Mouse (Mus musculus): Measurements from ENCODE around the gene Wnk4.
A peak's percentile ranks its signal among the peaks of the same experiment; 100 is the strongest.
"Not testable (repeated sequence)": the region's sequence is repeated elsewhere in the genome, so short reads cannot be mapped to it uniquely, and the experiment has no call there.

Wnk4 gene

DNA sequence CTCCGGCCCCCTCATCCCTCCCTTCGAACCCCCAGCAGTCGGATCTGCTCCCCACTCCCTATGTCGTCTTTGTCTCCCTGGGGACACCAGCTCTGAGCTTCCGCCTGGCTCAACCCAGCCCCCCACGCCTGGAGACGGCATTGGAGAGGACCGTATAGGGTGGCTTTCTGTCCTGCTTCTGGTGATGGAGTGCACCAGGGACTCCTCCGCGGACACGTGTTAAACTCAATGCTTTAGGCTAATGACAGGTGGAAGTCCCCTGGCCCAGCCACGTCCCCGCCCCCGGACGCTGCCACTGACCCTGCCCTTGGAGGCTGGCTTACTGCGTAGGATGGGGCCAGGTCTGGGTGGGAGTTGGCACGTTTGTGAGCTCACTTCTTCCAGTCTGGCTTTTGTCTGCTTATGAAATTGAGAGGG is 56.1 kb downstream of the Wnk4 start:
- DNase-seq (ENCODE audit: low spot score) = no peak

DNA sequence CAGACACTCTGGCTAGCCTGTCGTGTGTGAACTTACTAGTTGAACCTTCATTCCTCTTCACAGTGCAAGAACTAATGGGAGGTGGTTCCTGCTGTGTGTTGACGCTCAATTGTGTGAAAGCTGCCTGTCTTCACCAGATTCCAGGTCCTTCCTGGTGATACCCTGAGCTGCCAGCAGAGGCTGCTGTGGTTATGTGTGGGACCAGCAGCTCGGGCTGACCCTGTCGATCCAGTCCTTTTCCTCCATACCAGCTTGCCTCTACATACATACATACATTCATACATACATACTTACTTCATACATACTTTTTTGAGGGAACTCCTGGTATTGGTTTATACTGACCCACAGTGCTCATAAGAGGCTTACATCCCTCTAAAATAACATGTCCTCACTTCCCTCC is 63.2 kb downstream of the Wnk4 start:
- peak; percentile 70 for DNase-seq (ENCODE audit: low spot score)

DNA sequence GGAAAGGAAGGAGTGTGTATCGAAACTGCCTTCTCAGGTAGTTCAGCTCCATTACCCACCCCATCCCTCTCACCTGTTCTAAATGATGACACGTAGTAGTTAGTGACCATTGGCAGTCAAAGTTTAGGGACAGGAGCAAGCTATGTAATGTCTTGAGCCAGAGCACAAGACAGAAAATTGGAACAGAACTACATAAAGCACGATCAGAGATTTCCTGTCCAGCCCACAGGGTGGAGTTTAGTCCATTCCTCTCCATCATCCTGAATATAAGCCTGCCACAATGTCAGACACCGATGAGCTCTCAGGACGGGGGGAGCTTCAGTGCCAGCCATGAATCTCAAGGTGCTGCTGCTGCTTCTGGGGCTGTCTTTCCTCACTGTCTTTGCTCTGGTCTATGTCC is 64.4 kb downstream of the Wnk4 start, which contains the start of gene Aoc2:
TSS of gene Aoc2 (plus strand) at position 301 of the 400 bp plus-strand sequence.
- DNase-seq (ENCODE audit: low spot score) = no peak

DNA sequence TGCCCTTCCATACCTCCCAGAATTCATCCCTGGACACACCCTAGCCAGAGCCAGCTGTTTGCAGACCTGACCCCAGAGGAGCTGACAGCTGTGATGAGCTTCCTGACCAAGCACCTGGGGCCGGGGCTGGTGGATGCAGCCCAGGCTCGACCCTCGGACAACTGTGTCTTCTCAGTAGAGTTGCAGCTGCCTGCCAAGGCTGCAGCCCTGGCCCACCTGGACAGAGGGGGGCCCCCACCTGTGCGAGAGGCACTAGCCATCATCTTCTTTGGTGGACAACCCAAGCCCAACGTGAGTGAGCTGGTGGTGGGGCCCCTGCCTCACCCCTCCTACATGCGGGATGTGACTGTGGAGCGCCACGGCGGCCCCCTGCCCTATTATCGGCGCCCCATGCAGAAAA is 64.8 kb downstream of the Wnk4 start:
- not testable (repeated sequence) for DNase-seq (ENCODE audit: low spot score)

DNA sequence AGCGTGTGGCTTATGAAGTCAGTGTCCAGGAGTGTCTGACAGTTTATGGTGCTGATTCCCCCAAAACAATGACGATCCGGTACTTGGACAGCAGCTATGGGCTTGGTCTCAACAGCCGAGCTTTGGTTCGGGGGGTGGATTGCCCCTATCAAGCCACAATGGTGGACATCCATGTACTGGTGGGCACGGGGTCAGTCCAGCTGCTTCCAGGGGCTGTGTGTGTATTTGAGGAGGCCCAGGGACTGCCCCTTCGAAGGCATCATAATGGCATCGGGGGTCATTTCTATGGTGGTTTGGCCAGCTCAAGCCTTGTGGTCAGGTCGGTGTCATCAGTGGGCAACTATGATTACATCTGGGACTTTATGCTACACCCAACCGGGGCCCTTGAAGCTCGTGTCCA is 65.8 kb downstream of the Wnk4 start:
- no peak for DNase-seq (ENCODE audit: low spot score)

Measured in ovary, postnatal 36 days (tissue).